Mouse (Mus musculus) colon, adult 2 months (tissue): ENCODE measurements around the gene Gnpnat1. TPM values are rescaled to one million over a fixed set of nuclear protein-coding genes. Genes with fewer than 3 reads are reported as not detected.

ENCODE experiments used
- polyA plus RNA-seq: library from polyadenylated mRNA; depleted of rRNA; stranded (reverse); fragments of >200 nt; gene quantifications from 2 replicates; pipeline ENCODE4 v1.2.3, GENCODE M21; 2012; rRNA removed

Gene Gnpnat1
- 12.8 and 14.3 TPM in 2 replicates for polyA plus RNA-seq

DNA sequence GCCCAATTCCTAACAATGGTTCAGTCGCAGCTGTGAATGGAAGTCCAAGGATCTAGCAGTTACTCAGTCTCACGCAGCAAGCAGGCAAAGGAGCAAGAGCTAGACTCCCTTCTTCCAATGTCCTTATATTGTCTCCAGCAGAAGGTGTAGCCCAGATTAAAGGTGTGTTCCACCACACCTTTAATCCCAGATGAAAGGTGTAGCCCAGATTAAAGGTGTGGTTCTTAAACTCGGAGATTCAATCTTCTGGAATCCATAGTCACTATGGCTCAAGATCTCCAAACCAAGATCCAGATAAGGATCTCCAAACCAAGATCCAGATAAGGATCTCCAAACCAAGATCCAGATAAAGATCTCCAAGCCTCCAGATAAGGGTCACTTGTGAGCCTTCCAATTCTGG lies at the start of gene Gnpnat1:
Gene Gnpnat1, minus strand, starts transcription at position 101 of the 400 bp plus-strand sequence.

DNA sequence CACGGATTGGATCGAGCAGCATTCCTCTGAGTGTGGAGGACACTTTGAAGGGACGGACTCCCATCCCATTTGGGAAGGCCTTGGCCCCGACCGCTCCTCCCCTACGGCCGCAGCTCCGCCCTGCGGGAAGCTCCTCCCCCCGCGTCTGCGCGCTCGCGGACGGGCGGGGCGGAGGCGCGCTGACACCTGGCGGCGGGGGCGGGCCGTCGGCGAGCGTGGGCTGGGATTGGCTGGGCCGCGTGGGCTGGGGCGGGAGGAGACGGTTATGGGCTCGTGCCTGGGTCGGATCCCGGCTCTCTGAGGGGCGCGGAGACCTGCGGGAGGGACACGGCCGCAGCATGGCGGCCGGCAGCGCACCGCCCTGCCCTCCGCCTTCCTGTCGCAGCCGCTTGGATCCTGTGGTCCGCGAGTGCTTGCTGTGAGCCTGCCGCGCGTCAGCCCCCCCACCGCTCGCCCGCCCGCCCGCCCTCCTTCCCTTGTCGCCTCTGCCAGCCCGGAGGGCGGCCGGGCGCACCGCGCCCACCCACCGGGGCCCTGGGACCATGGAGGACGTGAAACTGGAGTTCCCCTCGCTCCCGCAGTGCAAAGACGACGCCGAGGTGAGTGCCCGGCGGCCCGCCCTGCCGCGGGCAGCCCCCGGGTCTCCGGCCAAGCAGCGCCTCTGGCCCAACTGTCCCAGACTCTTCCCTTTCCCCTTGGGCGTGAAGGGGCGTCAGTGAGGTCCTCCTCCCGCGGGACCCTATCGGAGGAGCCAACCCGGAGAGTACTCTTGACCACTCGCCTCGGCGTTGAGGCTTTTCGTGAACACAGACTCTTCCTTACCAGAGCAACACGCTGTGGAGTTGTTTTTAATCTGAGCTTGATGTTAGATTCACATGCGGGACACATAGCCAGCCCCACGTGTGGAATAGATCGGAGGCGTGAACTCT lies 53.5 kb downstream of the Gnpnat1 start, which contains the start of gene Styx:
Gene Styx, plus strand, starts transcription at position 163 of the 929 bp plus-strand sequence.

DNA sequence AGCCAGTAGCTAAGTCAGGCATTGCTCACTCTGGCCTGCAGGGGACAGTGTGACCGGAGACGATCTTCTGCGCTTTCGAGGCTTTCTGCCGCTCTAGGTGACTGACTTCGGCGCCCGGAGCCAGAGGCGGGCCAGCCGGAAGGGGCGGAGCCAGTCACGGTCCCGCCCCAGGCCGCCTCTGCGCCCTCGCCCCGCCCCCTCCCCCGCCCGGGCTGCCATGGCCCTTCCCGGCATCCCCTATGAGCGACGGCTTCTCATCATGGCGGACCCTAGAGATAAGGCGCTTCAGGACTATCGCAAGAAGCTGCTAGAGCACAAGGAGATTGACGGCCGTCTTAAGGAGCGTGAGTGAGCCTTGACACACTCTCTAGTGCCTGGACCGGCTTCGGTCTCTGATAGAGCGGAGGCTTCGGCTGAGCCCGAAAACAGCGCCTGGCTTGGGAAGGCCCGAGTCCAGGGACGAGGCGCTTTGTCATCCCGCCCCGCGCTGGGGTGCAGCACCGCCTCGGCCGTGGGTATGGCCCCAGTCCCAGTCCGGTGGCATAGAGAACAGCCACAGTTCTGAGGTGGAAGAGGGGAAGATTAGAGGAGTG lies 75.0 kb downstream of the Gnpnat1 start, which contains the start of gene Psmc6:
Gene Psmc6, plus strand, starts transcription at position 200 of the 593 bp plus-strand sequence.

Other genes with a start within 250 kb of the Gnpnat1 start
- 3.3 and 5.7 TPM in 2 replicates for gene Gpr137c, start 185.2 kb downstream of the Gnpnat1 start, polyA plus RNA-seq
- gene Txndc16, start 184.6 kb downstream of the Gnpnat1 start, polyA plus RNA-seq, result 4.5 and 5.7 TPM in 2 replicates
- 4.3 and 7.4 TPM in 2 replicates for gene Ero1l, start 86.1 kb downstream of the Gnpnat1 start, polyA plus RNA-seq
- 10.1 and 14.9 TPM in 2 replicates for gene Psmc6, start 75.1 kb downstream of the Gnpnat1 start, polyA plus RNA-seq
- gene Styx, start 53.8 kb downstream of the Gnpnat1 start, polyA plus RNA-seq, result 19.6 and 29.7 TPM in 2 replicates
- gene Fermt2, start 125.2 kb upstream of the Gnpnat1 start, polyA plus RNA-seq, result 19.5 and 20.3 TPM in 2 replicates